Mouse (Mus musculus): ENCODE measurements at regions not wholly inside any gene's neighbourhood (a gene's known extent, or its start where the extent isn't known, plus 50 kb on each side); places are given as distances from the start of the nearest gene placed in this dataset.

DNA sequence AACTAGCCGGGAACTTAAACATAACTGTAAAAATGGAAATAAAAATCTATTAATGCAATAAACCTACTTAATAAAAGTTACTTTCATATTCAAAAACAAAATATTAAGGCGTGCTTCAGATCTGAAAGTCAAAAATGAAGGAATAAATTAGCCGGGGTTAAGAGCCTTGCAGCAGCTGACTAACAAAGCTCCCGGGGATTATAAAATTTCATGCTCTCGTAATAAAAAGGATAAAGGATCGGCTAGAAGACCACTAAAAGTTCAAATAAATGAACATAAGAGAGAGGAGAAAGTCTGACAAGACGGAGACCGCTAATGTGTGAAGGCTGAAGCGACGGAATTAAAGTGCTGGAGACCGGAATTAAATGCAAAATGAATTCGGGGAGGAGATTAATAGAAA lies 144.3 kb upstream of the Zfp64 start:
- no peaks in the 10 kb centered on the region; the same call in 1 of the 2 replicates for H3K9me3 ChIP-seq (ENCODE audit: control insufficient read depth, low read length)
- no peak overlapping the region for H3K27ac ChIP-seq
- WGBS (ENCODE audit: insufficient replicate concordance) = 73% methylated on average over 12 of the region's 12 CpGs
- no peak overlapping the region for H3K4me3 ChIP-seq (ENCODE audit: insufficient read depth in 1 of 2, low read depth in 2 of 2, low read length in 2 of 2)
- no peaks in the 10 kb centered on the region for H3K4me1 ChIP-seq (replicated peaks; ENCODE audit: control insufficient read depth in 2 of 2, insufficient read depth in 2 of 2, low read length in 1 of 2)
- H3K36me3 ChIP-seq (replicated peaks; ENCODE audit: control insufficient read depth, insufficient read depth, low read depth) = no peaks in the 10 kb centered on the region
- H3K27me3 ChIP-seq (ENCODE audit: control insufficient read depth, insufficient read depth, low read length) = no peaks in the 10 kb centered on the region
- H3K4me2 ChIP-seq (ENCODE audit: low read depth) = no peak overlapping the region
- ATAC-seq (ENCODE audit: insufficient read depth) = no peak
- H3K9ac ChIP-seq (replicated peaks) = no peak overlapping the region
- DNase-seq (ENCODE audit: low read depth in 3 of 3, low spot score in 3 of 3) = no peak
- TF ChIP-seq CTCF (IDR thresholded peaks at IDR 0.05; ENCODE audit: low read depth) (no peak), EP300 (IDR thresholded peaks at IDR 0.05; ENCODE audit: low read depth) (no peak)

DNA sequence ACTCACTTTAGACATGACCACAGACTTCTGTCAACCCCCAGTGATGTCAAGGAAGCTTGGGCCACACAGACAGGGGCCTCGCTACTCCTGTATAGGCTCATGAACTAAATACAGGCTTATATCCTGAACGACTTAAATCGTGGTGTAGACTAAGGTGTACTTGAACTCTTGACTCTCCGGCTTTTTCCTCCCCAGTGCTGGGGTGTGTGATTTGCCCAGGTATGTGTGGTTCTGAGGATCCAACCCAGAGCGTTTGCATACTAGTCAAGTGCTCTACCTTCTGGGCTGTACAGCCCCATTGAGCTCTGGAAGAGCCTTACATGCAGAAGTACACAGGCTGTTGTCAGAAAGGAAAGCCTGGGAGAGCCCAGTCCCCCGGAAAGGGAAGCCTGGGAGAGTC lies 143.2 kb upstream of the Zfp64 start:
- Histone ChIP-seq H3K27me3 (ENCODE audit: control insufficient read depth, insufficient read depth, low read length) (no peaks in the 10 kb centered on the region), H3K36me3 (replicated peaks; ENCODE audit: control insufficient read depth, insufficient read depth, low read depth) (no peaks in the 10 kb centered on the region), H3K4me3 (ENCODE audit: insufficient read depth in 1 of 2, low read depth in 2 of 2, low read length in 2 of 2) (no peak overlapping the region), H3K9ac (replicated peaks) (no peak overlapping the region), H3K9me3 (ENCODE audit: control insufficient read depth, low read length) (no peaks in the 10 kb centered on the region; the same call in 1 of the 2 replicates), H3K4me2 (ENCODE audit: low read depth) (no peak overlapping the region), H3K27ac (no peak overlapping the region), H3K4me1 (replicated peaks; ENCODE audit: control insufficient read depth in 2 of 2, insufficient read depth in 2 of 2, low read length in 1 of 2) (no peaks in the 10 kb centered on the region)
- no peak for DNase-seq (ENCODE audit: low read depth in 3 of 3, low spot score in 3 of 3)
- 73% methylated on average over 6 of the region's 6 CpGs for WGBS (ENCODE audit: insufficient replicate concordance)
- TF ChIP-seq CTCF (IDR thresholded peaks at IDR 0.05; ENCODE audit: low read depth) = no peak
- TF ChIP-seq EP300 (IDR thresholded peaks at IDR 0.05; ENCODE audit: low read depth) = no peak
- no peak for ATAC-seq (ENCODE audit: insufficient read depth)

DNA sequence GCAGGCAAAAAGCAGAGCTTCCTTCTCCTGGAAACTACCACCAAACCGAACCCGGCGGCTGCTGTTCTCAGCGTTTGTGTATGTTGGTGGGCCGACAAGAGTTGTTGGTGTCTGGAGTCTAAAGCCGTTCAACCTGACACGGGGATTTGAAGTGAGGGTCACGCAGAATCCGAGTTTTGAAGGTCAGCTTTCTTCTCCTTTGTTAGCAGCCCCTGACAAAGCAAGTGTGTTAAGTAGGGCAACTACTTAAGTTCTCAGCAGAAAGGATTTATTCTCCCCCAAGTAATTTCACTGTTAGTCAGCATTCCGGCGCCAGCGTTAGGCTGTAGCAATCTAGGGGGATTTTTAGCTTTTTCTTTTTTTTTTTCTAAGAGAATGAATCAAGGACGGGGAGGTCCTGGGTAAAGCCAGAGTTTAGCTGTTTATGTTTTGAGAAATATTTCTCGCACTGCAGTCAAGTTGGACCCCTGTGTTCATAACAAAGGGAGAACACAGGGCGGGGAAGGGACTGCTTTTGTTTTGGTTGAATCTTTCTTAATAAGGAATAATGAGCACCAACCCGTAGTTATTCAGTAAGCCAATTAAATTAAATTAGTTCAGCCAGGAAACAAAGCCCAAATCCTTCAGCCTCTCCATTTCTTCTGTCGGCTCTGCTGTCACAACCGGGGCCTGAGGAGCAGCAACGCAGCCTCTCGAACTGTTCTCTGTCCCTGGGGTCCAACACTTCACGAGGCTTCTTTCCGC lies 138.8 kb upstream of the Zfp64 start:
- Histone ChIP-seq H3K36me3 (replicated peaks; ENCODE audit: control insufficient read depth, insufficient read depth, low read depth) (no peaks in the 10 kb centered on the region), H3K27me3 (ENCODE audit: control insufficient read depth, insufficient read depth, low read length) (no peaks in the 10 kb centered on the region), H3K9ac (replicated peaks) (no peak overlapping the region), H3K4me1 (replicated peaks; ENCODE audit: control insufficient read depth in 2 of 2, insufficient read depth in 2 of 2, low read length in 1 of 2) (no peaks in the 10 kb centered on the region), H3K9me3 (ENCODE audit: control insufficient read depth, low read length) (no peaks in the 10 kb centered on the region), H3K4me2 (ENCODE audit: low read depth) (no peak overlapping the region), H3K27ac (no peak overlapping the region), H3K4me3 (ENCODE audit: insufficient read depth in 1 of 2, low read depth in 2 of 2, low read length in 2 of 2) (no peak overlapping the region)
- DNase-seq (ENCODE audit: low read depth in 3 of 3, low spot score in 3 of 3) (no peak), ATAC-seq (ENCODE audit: insufficient read depth) (no peak)
- TF ChIP-seq EP300 (IDR thresholded peaks at IDR 0.05; ENCODE audit: low read depth) (no peak), CTCF (IDR thresholded peaks at IDR 0.05; ENCODE audit: low read depth) (no peak)
- WGBS (ENCODE audit: insufficient replicate concordance) = 80% methylated on average over 22 of the region's 22 CpGs

DNA sequence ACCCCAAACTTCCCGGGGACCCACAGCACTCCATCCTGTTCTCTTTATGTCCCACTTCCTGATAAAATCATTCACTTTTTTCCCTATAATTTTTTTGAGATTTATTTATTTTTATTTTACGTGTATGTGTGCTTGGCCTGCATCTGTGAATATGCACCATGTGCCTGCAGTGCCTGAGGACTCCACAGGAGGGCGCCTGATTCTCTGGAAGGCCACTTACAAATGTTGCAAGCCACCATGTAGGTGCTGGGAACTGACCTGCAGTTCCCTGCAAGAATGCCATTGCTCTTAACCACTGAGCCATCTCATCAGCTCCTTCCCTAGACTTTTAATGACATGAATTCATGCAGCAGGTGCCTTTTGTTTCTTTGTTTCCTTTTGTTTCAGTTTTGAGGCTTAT lies 134.9 kb upstream of the Zfp64 start:
- no peak overlapping the region for H3K4me3 ChIP-seq (ENCODE audit: insufficient read depth in 1 of 2, low read depth in 2 of 2, low read length in 2 of 2)
- no peak overlapping the region for H3K9ac ChIP-seq (replicated peaks)
- H3K4me1 ChIP-seq (replicated peaks; ENCODE audit: control insufficient read depth in 2 of 2, insufficient read depth in 2 of 2, low read length in 1 of 2) = no peaks in the 10 kb centered on the region
- H3K27ac ChIP-seq = no peak overlapping the region
- TF ChIP-seq EP300 (IDR thresholded peaks at IDR 0.05; ENCODE audit: low read depth) (no peak), CTCF (IDR thresholded peaks at IDR 0.05; ENCODE audit: low read depth) (peak; percentile 37)
- H3K9me3 ChIP-seq (ENCODE audit: control insufficient read depth, low read length) = no peaks in the 10 kb centered on the region
- 62% methylated on average over 3 of the region's 3 CpGs for WGBS (ENCODE audit: insufficient replicate concordance)
- H3K27me3 ChIP-seq (ENCODE audit: control insufficient read depth, insufficient read depth, low read length) = no peaks in the 10 kb centered on the region
- DNase-seq (ENCODE audit: low read depth in 3 of 3, low spot score in 3 of 3) = no peak
- ATAC-seq (ENCODE audit: insufficient read depth) = no peak
- H3K4me2 ChIP-seq (ENCODE audit: low read depth) = no peak overlapping the region
- no peaks in the 10 kb centered on the region for H3K36me3 ChIP-seq (replicated peaks; ENCODE audit: control insufficient read depth, insufficient read depth, low read depth)

DNA sequence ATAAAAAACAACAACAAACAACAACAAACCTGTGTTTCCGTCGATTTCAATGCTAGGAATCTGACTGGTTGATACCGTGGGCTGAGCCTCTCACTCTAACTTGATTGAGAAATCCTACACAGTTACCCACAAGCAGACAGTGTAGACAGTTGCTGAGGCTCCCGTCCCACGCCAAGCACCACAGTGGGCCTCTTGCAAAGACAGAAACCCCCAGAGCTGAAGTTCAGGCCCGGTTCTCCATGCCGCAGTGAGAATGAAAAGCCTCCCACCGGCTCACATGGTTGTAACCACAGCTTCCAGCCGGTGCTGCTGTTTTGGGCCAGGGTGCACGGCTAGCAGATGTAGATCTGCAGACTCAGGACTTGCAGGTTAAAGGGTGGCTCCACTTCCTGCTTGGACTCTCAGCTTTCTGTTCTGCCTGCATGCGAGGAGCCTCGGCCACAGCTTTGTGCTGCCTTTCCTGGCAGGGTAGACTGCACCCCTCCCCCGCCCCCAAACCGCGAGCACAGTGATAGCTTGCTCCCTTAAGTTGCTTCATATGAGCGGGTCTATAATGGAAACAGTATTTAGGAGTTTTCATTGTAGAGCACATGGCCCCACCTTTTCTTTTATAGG lies 133.6 kb upstream of the Zfp64 start:
- no peaks in the 10 kb centered on the region for H3K27me3 ChIP-seq (ENCODE audit: control insufficient read depth, insufficient read depth, low read length)

More for the DNA sequence above, 133.6 kb upstream of the Zfp64 start:
- WGBS (ENCODE audit: insufficient replicate concordance) = 29% methylated on average over 16 of the region's 16 CpGs
- Histone ChIP-seq H3K36me3 (replicated peaks; ENCODE audit: control insufficient read depth, insufficient read depth, low read depth) (no peaks in the 10 kb centered on the region), H3K4me3 (ENCODE audit: insufficient read depth in 1 of 2, low read depth in 2 of 2, low read length in 2 of 2) (no peak overlapping the region), H3K9ac (replicated peaks) (no peak overlapping the region), H3K27ac (no peak overlapping the region), H3K9me3 (ENCODE audit: control insufficient read depth, low read length) (no peaks in the 10 kb centered on the region), H3K4me2 (ENCODE audit: low read depth) (no peak overlapping the region), H3K4me1 (replicated peaks; ENCODE audit: control insufficient read depth in 2 of 2, insufficient read depth in 2 of 2, low read length in 1 of 2) (no peaks in the 10 kb centered on the region)
- no peak for DNase-seq (ENCODE audit: low read depth in 3 of 3, low spot score in 3 of 3)
- no peak for ATAC-seq (ENCODE audit: insufficient read depth)
- TF ChIP-seq EP300 (IDR thresholded peaks at IDR 0.05; ENCODE audit: low read depth) (no peak), CTCF (IDR thresholded peaks at IDR 0.05; ENCODE audit: low read depth) (no peak)
